Mouse (Mus musculus): ENCODE measurements around the gene Plppr4.

The Plppr4 gene

GRCm38 (mm10) chr3:117360528-117360927 lies at the start of gene Plppr4:
Plppr4 (minus strand) TSS chr3:117360876.
- DNase-seq (ENCODE audit: inconsistent age in 2 of 2, low spot score in 1 of 2), result no peak

DNA sequence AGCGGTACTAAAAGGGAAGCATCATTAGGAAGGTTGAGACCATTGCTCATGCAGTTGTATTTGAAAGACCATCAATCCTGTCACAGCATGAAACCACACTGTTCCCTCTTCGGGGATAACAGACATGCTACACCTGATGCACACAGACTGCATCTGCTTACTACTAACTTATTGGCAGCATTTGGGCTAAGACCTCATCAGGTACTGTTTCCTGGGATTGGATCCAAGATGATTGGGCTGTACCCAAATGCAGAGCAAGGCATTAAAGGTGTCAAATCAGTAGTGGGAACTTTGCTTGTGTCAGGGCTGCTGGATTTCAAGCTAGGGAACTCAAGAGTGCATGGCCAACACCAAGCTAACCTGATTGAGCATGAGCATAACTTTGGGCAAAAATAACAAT lies 45.1 kb upstream of the Plppr4 start:
- DNase-seq (ENCODE audit: inconsistent age in 2 of 2, low spot score in 1 of 2), result no peak

GRCm38 (mm10) chr3:117403740-117404139 lies 43.1 kb upstream of the Plppr4 start:
- DNase-seq (ENCODE audit: inconsistent age in 2 of 2, low spot score in 1 of 2), result no peak

GRCm38 (mm10) chr3:117366041-117366440 lies 5.4 kb upstream of the Plppr4 start:
- DNase-seq (ENCODE audit: inconsistent age in 2 of 2, low spot score in 1 of 2), result no peak

GRCm38 (mm10) chr3:117359686-117360521 lies 772 bp downstream of the Plppr4 start:
- peak; percentile 33 to 80 for DNase-seq (ENCODE audit: inconsistent age in 2 of 2, low spot score in 1 of 2)

- no peak for DNase-seq (ENCODE audit: inconsistent age in 2 of 2, low spot score in 1 of 2)
These were observed 1.6 kb downstream of the Plppr4 start for GRCm38 (mm10) chr3:117358981-117359628.

GRCm38 (mm10) chr3:117357367-117357766 lies 3.3 kb downstream of the Plppr4 start:
- no peak for DNase-seq (ENCODE audit: inconsistent age in 2 of 2, low spot score in 1 of 2)

DNA sequence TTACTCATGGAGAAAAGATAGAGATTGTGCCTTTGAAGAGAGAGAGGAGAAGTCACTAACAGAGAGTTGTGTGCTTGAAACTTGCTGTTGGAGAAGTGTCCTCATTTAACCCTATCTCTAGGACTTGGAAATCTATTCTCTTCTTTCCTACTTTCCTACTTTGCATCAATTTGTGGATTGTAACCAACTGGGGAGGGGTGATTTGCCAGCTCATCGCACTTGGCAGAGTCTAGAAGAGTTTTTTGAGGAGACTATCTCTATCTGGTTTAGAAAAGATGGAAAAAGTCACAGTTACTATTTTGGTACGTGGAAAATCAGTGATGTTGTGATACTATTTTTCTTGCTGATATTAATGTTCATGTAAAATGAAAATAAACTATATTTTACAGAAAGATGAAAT lies 6.7 kb downstream of the Plppr4 start:
- DNase-seq (ENCODE audit: inconsistent age in 2 of 2, low spot score in 1 of 2), result no peak

- DNase-seq (ENCODE audit: inconsistent age in 2 of 2, low spot score in 1 of 2), result no peak
These were observed 14.3 kb downstream of the Plppr4 start for GRCm38 (mm10) chr3:117346351-117346750.

- no peak for DNase-seq (ENCODE audit: inconsistent age in 2 of 2, low spot score in 1 of 2)
These were observed 29.2 kb downstream of the Plppr4 start for GRCm38 (mm10) chr3:117331502-117331901.

DNA sequence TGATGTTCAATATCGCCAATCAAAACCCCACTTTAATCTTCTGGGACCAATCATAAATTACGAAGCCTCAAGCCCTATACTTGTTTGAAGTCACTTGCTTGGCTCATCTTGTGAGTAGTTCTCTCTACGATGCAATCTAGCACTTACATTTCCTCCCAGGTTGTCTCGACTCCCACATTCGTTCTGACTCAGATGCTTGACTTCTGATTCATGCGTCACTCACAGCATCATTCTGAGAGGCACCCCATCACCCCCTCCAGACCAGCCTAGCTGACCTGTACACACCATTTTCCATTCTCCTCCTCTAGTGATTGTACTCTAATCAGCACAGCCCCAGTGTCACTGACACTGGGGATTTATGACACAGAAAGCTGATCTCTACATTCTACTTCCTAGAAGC lies 31.2 kb downstream of the Plppr4 start:
- no peak for DNase-seq (ENCODE audit: inconsistent age in 2 of 2, low spot score in 1 of 2)

DNA sequence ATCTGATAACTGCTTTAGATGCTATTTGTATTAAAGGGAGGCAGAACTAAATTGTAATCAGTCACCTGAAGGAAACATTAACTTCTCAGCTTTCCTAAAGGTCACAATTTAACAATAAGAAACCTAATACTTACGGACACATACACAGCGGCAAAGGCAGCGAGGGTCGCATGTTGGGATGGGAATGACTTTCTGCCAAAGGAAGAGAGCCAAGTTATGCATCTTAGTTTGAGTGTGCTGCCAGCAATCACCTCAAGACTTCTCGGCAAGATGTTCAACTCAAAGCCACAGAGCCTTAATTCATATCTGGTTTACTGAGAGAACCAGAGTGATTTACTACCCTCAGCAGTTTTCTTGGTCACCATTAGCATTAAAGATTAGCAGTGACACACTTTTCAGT lies 34.1 kb downstream of the Plppr4 start:
- no peak for DNase-seq (ENCODE audit: inconsistent age in 2 of 2, low spot score in 1 of 2)

DNA sequence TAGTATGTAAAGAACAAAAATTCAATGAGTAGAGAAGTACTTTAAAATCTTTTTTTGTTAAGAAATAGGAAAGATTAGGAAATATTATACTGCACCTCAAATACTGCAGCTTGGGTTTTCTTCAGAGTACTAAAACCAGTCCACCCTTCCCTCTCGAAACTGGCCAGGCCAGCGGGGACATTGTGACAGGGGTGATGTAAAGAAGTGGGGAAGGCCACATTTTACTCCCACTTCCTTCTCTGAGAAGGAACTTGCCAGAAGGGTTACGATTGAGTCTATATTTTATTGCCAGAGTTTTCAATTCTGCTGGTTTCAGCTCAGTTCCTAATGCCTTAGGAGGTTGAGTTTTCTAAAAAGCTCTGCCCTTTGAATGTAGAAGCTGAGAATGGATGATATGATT lies 41.0 kb downstream of the Plppr4 start:
- DNase-seq (ENCODE audit: inconsistent age in 2 of 2, low spot score in 1 of 2), result no peak

DNA sequence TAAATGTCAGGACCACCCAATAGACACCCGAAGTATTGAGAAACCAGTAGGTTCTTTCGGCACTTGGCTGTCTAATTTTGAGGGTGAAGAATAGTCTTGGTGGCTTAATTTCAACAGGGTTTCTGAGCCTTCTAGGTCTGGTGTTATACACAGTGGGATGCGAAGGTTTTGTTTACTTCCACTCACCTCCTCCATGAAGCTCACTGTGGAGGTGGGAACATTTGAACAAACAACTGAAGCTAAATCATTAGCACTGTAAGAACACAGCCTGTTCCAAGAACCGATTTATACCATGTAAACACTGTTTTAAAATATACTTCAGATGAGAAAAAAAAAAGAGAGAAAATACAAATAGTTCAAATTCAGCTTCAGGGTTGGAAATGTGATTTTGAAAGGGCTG lies 47.3 kb downstream of the Plppr4 start:
- DNase-seq (ENCODE audit: inconsistent age in 2 of 2, low spot score in 1 of 2), result no peak

GRCm38 (mm10) chr3:117312097-117312496 lies 48.6 kb downstream of the Plppr4 start:
- no peak for DNase-seq (ENCODE audit: inconsistent age in 2 of 2, low spot score in 1 of 2)

- no peak for DNase-seq (ENCODE audit: inconsistent age in 2 of 2, low spot score in 1 of 2)
These were observed 49.8 kb downstream of the Plppr4 start for GRCm38 (mm10) chr3:117310801-117311368.

- no peak for DNase-seq (ENCODE audit: inconsistent age in 2 of 2, low spot score in 1 of 2)
These were observed 51.1 kb downstream of the Plppr4 start for GRCm38 (mm10) chr3:117309580-117309910.

GRCm38 (mm10) chr3:117308895-117309579 lies 51.6 kb downstream of the Plppr4 start:
- no peak for DNase-seq (ENCODE audit: inconsistent age in 2 of 2, low spot score in 1 of 2)

DNA sequence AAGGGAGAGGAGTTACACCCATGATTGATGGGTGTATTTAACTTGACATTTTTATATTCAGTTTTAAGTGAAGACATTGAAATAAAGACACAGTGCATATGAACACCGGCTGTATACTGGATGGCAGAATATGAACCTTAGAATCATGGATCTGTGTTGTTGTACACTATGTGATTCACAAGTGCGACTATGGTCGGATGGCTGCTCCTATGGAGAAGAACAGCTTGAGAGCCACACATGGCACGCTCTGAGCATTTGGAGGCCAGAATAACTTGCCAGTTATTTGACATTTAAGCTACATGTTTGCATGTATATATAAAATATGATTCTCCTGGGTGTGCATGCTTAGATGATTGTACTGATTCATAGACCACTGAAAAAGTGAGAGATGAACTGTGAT lies 53.1 kb downstream of the Plppr4 start:
- no peak for DNase-seq (ENCODE audit: inconsistent age in 2 of 2, low spot score in 1 of 2)

DNA sequence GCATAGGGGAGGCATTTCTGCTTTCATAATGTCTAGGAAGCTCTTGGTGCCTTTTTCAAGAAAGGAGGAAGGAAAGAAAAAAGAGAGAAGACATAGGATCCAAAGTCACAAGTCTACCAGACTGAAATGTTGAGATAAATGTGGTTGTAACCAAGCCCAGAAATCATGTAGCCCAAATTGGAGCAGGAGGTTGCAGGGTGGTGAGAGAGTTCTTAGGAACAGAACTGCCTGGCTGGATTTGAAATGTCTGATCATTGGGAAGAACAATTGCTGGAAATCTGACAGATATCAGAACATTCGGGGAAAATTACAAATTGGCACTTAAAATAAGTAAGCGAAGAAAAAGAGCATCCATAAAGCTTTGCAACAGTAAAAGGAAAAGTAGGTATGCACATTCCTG lies 56.6 kb downstream of the Plppr4 start:
- no peak for DNase-seq (ENCODE audit: inconsistent age in 2 of 2, low spot score in 1 of 2)

- no peak for DNase-seq (ENCODE audit: inconsistent age in 2 of 2, low spot score in 1 of 2)
These were observed 59.9 kb downstream of the Plppr4 start for GRCm38 (mm10) chr3:117300735-117301271.
